Mouse (Mus musculus) liver, embryonic 14.5 days (tissue): ENCODE data around the gene Dnm1.

ENCODE experiments used
- CTCF ChIP-seq: IDR thresholded peaks from 2 replicates; pipeline ENCODE4 v1.5.1; 2016; ENCODE audit warnings: antibody characterized with exemption, low read depth, control low read depth
- EP300 ChIP-seq: IDR thresholded peaks from 2 replicates; pipeline ENCODE4 v1.6.1; 2016; ENCODE audit warnings: antibody characterized with exemption, low read depth

DNA sequence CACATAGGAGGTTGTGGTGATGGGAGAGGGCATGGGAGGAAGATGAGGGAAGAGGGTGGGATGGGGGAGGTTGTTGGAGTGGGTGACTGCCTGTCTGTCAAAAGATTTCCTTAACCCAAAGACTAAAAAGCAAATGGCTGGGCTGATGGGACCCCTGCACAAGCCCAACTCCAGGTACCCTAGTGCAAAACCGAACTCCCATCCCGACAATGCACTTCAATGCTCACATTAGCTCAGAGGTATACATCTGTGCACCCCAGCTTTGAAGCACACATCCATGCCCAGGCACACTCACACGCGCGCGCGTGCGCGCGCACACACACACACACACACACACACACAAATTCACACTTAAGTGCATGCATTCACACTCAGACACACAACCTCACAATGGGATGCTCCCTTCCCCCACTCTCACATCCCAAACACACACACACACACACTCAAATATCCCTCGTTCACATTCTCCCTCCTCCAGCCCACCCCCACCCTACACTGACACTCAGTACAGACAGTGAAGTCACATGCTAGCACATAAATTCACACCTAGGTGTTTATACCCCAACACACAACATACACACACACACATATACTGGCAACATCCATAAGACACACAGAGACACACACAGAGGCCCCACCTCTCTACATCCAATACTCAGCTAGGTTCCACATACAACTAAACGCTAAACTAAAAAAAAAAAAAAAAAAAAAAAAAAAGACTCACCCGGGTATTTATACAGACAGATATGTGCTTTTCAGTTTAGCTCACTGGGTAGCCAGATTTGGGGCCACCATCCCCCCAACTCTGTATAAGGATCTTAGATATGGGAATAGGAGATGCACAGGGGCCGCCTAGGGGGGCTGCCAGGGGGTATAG, 34.2 kb downstream of the Dnm1 start:
- TF ChIP-seq CTCF (no peak), EP300 (no peak)
